Mouse (Mus musculus) central nervous system, embryonic 14 days (tissue): ENCODE results near the gene Ctdspl. TPM values are rescaled to one million over a fixed set of nuclear protein-coding genes. Genes with fewer than 3 reads are reported as not detected.

Experiments
- polyA plus RNA-seq: library from polyadenylated mRNA; depleted of rRNA; stranded (reverse); fragments of >200 nt; gene quantifications from 2 replicates; pipeline ENCODE4 v1.2.3, GENCODE M21; 2012; rRNA removed

Gene Ctdspl
- polyA plus RNA-seq = 13.4 and 19.2 TPM in 2 replicates

DNA sequence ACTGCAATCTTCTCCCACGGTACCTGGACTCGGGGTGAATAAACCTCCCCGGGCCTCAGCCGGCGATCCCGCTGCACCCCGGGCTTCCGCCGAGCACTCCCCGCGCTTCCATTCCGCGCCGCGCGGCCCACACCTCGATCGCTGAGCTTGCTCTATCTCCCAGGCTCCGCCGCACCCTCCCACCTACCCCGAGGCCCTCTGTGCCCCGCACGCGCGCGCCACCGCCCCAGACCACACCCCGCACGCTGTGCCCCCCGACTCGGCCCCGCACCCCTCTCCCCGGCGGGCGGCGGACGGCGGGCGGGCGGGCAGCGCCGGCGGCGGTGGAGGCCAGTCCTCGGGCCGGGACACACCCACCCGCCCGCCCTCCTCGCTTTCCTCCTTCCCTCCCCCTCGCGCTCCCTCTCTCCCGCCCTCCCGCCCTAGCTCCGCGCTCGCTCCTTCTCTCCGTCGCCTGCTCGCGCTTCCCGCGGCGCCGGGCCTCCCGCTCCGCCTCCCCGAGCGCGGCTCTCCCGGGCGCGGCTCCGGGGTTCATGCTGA, at the start of gene Ctdspl:
Gene Ctdspl (plus strand): TSS at position 343 of the 540 bp plus-strand sequence.

DNA sequence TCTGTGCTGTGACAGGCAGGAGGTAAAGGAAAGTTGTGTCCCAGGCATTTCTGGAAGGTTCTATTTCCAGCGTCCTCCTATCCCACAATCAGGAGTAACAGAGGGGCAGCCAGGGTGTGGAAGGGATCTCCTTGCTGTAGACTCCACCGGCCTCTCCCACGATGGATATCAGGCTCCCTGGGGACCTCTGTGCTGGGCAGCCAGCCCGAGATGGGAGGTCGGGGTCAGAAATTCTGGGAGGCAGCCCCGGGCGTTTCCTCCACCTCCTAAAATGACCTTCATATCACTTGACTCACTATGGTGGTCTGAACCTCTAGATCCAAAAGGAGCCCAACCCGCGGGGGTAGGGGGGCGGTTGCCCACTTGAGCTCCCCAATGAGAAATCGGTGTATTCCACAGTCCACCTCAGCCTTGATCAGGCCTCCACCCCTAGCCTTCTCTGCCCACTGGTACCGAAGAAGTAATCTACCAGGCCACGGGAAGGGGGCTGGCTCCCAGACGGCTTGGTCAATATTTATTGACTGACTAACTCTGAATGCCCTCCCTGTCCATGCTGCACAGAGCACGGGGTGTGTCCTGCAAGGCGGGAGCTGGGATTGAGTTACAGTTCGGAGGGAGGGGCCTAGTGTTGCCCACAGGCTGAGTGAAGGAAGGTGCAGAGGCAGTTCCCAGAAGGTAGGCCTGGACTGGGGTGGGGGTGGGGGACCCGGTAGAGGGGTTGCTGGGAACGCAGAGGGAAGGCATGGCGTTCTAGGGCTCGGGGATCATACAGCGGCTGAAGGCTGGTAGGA, 126.1 kb downstream of the Ctdspl start, which contains the start of gene Vill:
Gene Vill (plus strand): TSS at position 625 of the 791 bp plus-strand sequence.

Other genes starting within 250 kb of the Ctdspl start
- gene Vill, start 126.3 kb downstream of the Ctdspl start, polyA plus RNA-seq = 6.8 and 13.2 TPM in 2 replicates
- 21.7 and 35.2 TPM in 2 replicates for gene Plcd1, start 167.0 kb downstream of the Ctdspl start, polyA plus RNA-seq
- gene Dlec1, start 176.0 kb downstream of the Ctdspl start, polyA plus RNA-seq = 1.6 and 2.1 TPM in 2 replicates
- gene Acaa1b, start 230.6 kb downstream of the Ctdspl start, polyA plus RNA-seq = 1.8 and 2.3 TPM in 2 replicates
- not detected in 2 replicates for gene Gm47289, start 232.7 kb downstream of the Ctdspl start, polyA plus RNA-seq